Mouse (Mus musculus): ENCODE results near the gene Acsl6. TPM values are rescaled to one million over a fixed set of nuclear protein-coding genes. Genes with fewer than 3 reads are reported as not detected.

Acsl6 gene
- polyA plus RNA-seq, 1 experiment from 2014 or later = 0.14 TPM

GRCm38 (mm10) chr11:54269191-54269896 lies 34.3 kb upstream of the Acsl6 start:
- Histone ChIP-seq H3K27me3 (replicated peaks; ENCODE audit: insufficient read depth, low read length) (no peaks in the 10 kb centered on the region), H3K4me3 (ENCODE audit: low read depth, low read length) (no peak overlapping the region), H3K9ac (replicated peaks; ENCODE audit: low read depth) (no peak overlapping the region), H3K36me3 (ENCODE audit: insufficient read depth, low read length) (no peaks in the 10 kb centered on the region), H3K9me3 (ENCODE audit: low read length) (no peaks in the 10 kb centered on the region), H3K27ac (ENCODE audit: low read length) (no peak overlapping the region), H3K4me1 (ENCODE audit: insufficient read depth, low read depth, low read length) (no peaks in the 10 kb centered on the region), H3K4me2 (replicated peaks; ENCODE audit: low read depth, low read length) (no peak overlapping the region)
- DNase-seq (ENCODE audit: low spot score) (no peak), ATAC-seq (no peak)
- 73% methylated on average over 3 of the region's 3 CpGs for WGBS
- no peak for TF ChIP-seq CTCF (IDR thresholded peaks at IDR 0.05)
- TF ChIP-seq EP300 (IDR thresholded peaks at IDR 0.05) = no peak

GRCm38 (mm10) chr11:54271437-54271949 lies 32.1 kb upstream of the Acsl6 start:
- H3K9me3 ChIP-seq (ENCODE audit: low read length) = no peaks in the 10 kb centered on the region
- TF ChIP-seq EP300 (IDR thresholded peaks at IDR 0.05) (no peak), CTCF (IDR thresholded peaks at IDR 0.05) (no peak)
- no peaks in the 10 kb centered on the region for H3K27me3 ChIP-seq (replicated peaks; ENCODE audit: insufficient read depth, low read length)
- no peaks in the 10 kb centered on the region for H3K4me1 ChIP-seq (ENCODE audit: insufficient read depth, low read depth, low read length)
- H3K27ac ChIP-seq (ENCODE audit: low read length) = no peak overlapping the region
- DNase-seq (ENCODE audit: low spot score) (no peak), ATAC-seq (no peak)
- no peaks in the 10 kb centered on the region for H3K36me3 ChIP-seq (ENCODE audit: insufficient read depth, low read length)
- no peak overlapping the region for H3K4me2 ChIP-seq (replicated peaks; ENCODE audit: low read depth, low read length)
- H3K9ac ChIP-seq (replicated peaks; ENCODE audit: low read depth) = no peak overlapping the region
- H3K4me3 ChIP-seq (ENCODE audit: low read depth, low read length) = no peak overlapping the region
- WGBS = 59% methylated on average over 5 of the region's 5 CpGs

- Histone ChIP-seq H3K4me2 (replicated peaks; ENCODE audit: low read depth, low read length) (no peak overlapping the region), H3K9ac (replicated peaks; ENCODE audit: low read depth) (no peak overlapping the region), H3K9me3 (ENCODE audit: low read length) (no peaks in the 10 kb centered on the region), H3K27ac (ENCODE audit: low read length) (no peak overlapping the region), H3K27me3 (replicated peaks; ENCODE audit: insufficient read depth, low read length) (no peaks in the 10 kb centered on the region), H3K4me1 (ENCODE audit: insufficient read depth, low read depth, low read length) (no peaks in the 10 kb centered on the region), H3K4me3 (ENCODE audit: low read depth, low read length) (no peak overlapping the region), H3K36me3 (ENCODE audit: insufficient read depth, low read length) (no peaks in the 10 kb centered on the region)
- ATAC-seq (no peak), DNase-seq (ENCODE audit: low spot score) (no peak)
- 73% methylated on average over 8 of the region's 8 CpGs for WGBS
- TF ChIP-seq CTCF (IDR thresholded peaks at IDR 0.05) (no peak), EP300 (IDR thresholded peaks at IDR 0.05) (no peak)
Measured at GRCm38 (mm10) chr11:54287821-54288453, 15.7 kb upstream of the Acsl6 start.

- Histone ChIP-seq H3K27ac (ENCODE audit: low read length) (no peak overlapping the region), H3K4me1 (ENCODE audit: insufficient read depth, low read depth, low read length) (no peaks in the 10 kb centered on the region), H3K4me2 (replicated peaks; ENCODE audit: low read depth, low read length) (no peak overlapping the region), H3K4me3 (ENCODE audit: low read depth, low read length) (no peak overlapping the region), H3K36me3 (ENCODE audit: insufficient read depth, low read length) (no peaks in the 10 kb centered on the region), H3K9me3 (ENCODE audit: low read length) (no peaks in the 10 kb centered on the region), H3K27me3 (replicated peaks; ENCODE audit: insufficient read depth, low read length) (no peaks in the 10 kb centered on the region), H3K9ac (replicated peaks; ENCODE audit: low read depth) (no peak overlapping the region)
- TF ChIP-seq CTCF (IDR thresholded peaks at IDR 0.05) (no peak), EP300 (IDR thresholded peaks at IDR 0.05) (no peak)
- no peak for DNase-seq (ENCODE audit: low spot score)
- no peak for ATAC-seq
- WGBS = 80% methylated on average over 2 of the region's 2 CpGs
Measured at GRCm38 (mm10) chr11:54292163-54292562, 11.4 kb upstream of the Acsl6 start.

- WGBS = 43% methylated on average over 12 of the region's 12 CpGs
- Histone ChIP-seq H3K27me3 (replicated peaks; ENCODE audit: insufficient read depth, low read length) (no peaks in the 10 kb centered on the region), H3K4me3 (ENCODE audit: low read depth, low read length) (no peak overlapping the region), H3K9me3 (ENCODE audit: low read length) (no peaks in the 10 kb centered on the region), H3K4me1 (ENCODE audit: insufficient read depth, low read depth, low read length) (no peaks in the 10 kb centered on the region), H3K9ac (replicated peaks; ENCODE audit: low read depth) (no peak overlapping the region), H3K36me3 (ENCODE audit: insufficient read depth, low read length) (no peaks in the 10 kb centered on the region), H3K27ac (ENCODE audit: low read length) (no peak overlapping the region), H3K4me2 (replicated peaks; ENCODE audit: low read depth, low read length) (no peak overlapping the region)
- no peak for DNase-seq (ENCODE audit: low spot score)
- no peak for TF ChIP-seq CTCF (IDR thresholded peaks at IDR 0.05)
- TF ChIP-seq EP300 (IDR thresholded peaks at IDR 0.05) = no peak
- ATAC-seq = no peak
Measured at GRCm38 (mm10) chr11:54293980-54294807, 9.4 kb upstream of the Acsl6 start.

- no peak for DNase-seq (ENCODE audit: low spot score)
- H3K4me3 ChIP-seq (ENCODE audit: low read depth, low read length) = no peak overlapping the region
Measured at GRCm38 (mm10) chr11:54295971-54296370, 7.6 kb upstream of the Acsl6 start.

More at GRCm38 (mm10) chr11:54295971-54296370, 7.6 kb upstream of the Acsl6 start:
- no peak for TF ChIP-seq CTCF (IDR thresholded peaks at IDR 0.05)
- no peak for TF ChIP-seq EP300 (IDR thresholded peaks at IDR 0.05)
- no peaks in the 10 kb centered on the region for H3K4me1 ChIP-seq (ENCODE audit: insufficient read depth, low read depth, low read length)
- no peaks in the 10 kb centered on the region for H3K27me3 ChIP-seq (replicated peaks; ENCODE audit: insufficient read depth, low read length)
- WGBS = 76% methylated on average over 4 of the region's 4 CpGs
- H3K27ac ChIP-seq (ENCODE audit: low read length) = no peak overlapping the region
- no peak overlapping the region for H3K9ac ChIP-seq (replicated peaks; ENCODE audit: low read depth)
- no peak for ATAC-seq
- no peaks in the 10 kb centered on the region for H3K36me3 ChIP-seq (ENCODE audit: insufficient read depth, low read length)
- H3K4me2 ChIP-seq (replicated peaks; ENCODE audit: low read depth, low read length) = no peak overlapping the region
- no peaks in the 10 kb centered on the region for H3K9me3 ChIP-seq (ENCODE audit: low read length)

Measured in lung, postnatal 0 days (tissue).